Mouse (Mus musculus) frontal cortex, postnatal 25 days (tissue): ENCODE results near the gene Eif2b5.

ENCODE experiments used
- DNase-seq, 2 experiments: peaks; one replicate each; pipeline ENCODE4 v3.0.0; 2022; ENCODE audit warnings: low spot score in 2 of 2

Gene Eif2b5

DNA sequence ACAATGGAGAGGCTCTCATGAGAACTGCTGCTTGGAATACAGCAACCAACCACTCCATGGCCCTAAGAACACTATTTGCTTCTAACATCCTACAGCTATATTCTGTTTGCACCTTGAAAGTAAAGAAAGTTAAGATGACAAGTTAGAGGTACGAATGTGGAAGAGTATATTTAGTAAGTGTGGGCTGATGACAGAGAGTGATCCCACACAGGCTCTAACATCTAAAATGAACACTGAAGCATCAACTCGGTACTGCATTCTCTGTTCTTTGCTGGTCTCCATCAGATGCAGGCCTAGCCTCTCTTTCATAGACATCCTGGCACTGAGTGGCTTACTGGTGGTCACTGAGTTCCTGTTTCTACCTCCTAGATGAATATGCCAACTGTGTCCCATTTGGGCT, 9.4 kb upstream of the Eif2b5 start:
- DNase-seq = no peak

DNA sequence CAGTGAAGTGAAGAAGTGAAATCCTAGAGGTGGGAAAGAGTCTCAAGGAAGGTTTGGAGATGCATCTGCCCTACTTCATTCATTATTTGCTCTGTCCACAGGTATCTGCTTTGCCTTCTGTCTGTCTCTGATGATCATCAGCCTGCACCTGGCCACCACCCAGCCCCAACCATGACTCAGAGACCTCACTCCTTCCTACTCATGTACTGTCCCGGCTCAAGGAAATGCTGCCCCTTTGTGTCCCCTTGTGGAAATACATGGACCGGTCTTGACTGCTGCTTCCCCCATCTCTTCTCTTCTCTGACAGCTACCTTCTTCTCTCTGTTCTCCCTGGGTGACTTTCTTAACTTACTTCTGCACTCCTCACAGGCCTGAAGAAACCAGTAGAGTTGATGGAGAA, 8.0 kb upstream of the Eif2b5 start:
- no peak for DNase-seq

DNA sequence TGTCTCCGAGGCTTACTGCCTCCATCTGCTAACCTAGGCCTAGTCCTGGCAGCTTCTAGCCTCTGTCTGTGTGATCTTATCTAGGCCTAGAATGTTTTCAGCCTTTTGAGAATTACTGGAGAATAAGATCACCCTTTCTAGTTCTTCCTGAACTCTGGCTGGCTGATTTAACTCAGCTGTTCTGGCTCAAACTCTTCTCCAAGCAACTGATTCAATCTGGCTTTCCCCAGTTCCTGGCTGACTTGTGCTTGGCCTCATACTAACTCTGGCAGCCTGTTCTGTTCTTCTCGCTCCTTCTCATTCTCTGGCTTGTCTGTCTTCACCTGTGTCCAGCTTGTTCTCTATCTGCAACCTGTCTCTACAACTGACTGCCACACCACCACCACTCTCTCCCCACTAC, 7.3 kb upstream of the Eif2b5 start:
- no peak for DNase-seq

DNA sequence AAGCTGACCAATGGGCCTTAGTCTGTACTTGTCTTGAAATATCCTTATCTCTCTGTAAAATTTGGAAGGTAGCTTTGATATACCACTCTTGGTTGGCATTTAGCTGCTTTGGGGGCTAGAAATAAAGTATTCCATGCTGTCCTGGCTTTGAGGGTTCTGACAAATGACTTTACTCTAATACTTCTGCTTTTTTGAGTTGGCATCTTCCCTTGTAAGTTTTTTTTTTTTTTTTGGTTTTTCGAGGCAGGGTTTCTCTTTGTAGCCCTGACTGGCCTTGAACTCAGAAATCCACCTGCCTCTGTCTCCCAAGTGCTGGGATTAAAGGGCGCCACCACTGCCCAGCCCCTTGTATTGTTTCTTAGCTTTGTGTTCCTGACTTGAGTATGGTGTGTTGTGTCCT, 5.2 kb upstream of the Eif2b5 start:
- DNase-seq = no peak

DNA sequence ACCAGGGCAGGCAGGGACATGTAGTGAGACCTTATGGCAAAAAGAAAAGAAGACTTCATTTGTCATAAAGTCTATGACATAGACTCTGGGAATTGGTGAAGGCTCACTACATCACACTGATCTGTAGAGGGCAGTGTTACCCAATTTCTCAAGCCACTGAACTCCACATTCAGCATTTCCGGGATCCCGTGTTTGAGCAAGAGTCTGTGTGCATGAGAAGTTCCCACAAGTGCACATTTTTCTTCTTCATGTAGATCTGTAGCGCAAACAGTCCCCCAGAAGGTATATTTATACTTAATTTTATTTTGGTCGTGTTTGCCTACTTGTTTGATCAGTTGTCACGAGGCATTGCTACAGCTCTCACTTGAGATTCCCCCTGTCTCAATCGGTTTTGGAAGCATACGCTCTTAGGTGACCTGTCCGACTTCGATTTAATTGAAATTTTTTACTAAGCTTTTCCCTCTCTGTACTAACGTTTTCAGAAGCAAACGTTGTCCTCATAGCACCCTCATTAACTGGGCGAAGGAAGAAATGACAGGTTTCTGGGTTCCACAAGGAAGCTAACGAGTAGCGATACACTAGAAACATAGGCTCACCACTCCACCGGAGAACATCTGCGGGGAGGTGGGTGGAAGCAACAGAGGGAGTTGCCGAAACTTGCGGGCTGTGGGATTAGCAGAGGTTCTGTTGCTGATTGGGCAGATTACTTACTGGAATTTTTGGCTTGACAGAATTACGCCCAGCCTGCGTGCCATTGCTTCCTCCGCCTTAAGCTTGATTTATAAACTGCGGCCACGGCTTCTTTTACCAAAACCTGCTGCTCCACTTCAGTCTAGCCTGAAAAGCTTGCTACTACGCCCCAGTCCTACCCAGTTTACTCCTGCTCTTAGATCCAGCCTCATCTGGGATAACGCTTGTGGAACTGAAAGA, 1.7 kb upstream of the Eif2b5 start:
- peak in 1 of 2 experiments; percentile 38 for DNase-seq

DNA sequence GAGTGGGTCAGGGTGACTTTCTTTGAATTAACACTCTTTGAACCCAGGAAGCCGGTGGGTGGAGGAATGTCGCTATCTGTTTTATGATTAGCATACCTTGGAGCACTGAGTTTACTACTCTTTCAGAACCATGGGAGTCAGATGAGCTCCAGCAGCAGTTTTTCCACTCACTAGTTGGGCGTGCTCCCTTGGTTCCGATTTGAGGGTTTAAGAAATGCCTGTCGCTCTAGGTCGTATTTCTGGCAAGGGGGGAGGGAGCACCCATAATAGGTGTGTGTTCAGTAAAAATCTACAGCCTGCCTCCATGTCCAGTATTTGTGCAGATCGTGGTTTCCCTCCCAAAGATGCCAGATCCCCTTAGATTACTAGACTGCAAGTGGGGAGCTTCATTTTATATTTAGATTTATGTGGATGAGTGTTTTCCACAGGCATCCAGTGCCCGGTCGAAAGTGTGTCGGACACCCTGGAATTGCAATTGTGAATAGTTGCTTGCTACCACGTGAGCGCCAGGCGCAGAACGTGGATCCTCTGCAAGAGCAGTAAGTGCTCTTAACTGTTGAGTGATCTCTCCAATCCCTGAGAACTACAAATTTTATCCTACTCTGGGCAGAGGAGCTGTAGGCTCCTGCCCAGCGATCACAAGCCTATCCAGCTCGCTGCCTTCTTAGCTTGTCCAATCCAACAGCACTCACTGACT, 489 bp upstream of the Eif2b5 start:
- no peak for DNase-seq

DNA sequence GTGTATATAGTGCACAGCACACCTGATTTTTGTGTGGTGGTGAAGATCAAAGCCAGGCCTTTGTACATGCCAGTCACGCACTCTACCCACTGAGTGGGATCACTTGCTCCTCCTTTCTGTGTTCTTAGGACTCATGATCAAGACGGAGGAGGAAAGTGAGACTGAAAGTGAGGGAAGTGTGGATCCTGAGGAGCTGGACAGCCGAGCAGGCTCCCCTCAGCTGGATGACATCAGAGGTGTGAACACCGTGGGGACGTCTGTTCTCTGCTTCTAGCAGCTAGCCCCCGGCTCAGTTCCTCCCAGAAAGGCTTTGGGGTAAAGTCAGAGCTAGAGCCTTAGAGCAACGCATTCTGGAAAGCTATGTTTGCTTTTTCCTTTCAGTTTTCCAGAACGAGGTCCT, 7.4 kb downstream of the Eif2b5 start:
- DNase-seq = no peak

DNA sequence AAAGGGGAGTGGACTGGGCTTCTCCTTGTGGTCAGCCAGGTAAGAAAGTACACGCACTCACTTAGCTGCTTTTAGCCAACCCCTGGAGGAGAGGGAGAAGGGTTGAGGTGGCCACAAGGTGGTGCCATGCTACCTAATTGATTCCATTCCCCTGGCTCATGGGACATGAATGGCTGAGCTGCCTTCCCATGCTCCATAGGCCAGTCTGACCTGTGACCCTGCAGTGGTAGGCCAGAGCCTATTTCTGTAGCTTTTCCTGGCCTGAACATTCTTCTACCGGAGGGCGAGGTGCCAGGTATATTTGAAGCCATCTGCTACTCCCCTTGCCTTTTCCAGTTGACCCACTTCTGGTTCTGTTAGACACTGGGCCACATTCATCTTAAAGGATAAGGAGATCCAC, 10.7 kb downstream of the Eif2b5 start:
- DNase-seq = no peak

DNA sequence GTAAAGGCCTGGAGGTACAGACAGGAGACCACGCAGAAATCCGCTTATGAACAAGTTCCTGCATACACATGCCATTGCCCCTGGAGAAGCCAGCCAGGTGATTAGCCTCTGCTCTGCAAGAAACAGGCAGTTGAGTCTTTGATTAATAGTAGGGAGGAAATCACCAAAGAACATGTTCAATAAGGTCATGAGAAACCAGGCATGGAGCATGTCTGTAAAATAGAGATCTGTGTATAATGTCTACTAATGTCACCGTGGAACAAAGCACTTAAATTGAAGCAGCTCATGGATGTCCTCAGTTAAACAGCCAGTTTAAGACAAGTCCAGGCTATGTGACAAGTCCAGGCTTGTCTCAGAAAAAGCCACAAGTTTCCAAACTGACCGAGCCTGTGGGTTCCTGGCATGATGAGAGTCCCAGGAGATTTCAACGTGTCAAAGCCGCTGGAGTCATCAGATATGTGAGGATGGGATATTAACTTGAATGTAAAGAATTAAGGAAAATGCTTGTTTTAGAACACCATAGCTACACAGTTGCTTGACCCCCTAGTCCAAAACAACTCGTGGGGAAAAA, 12.7 kb downstream of the Eif2b5 start:
- DNase-seq = no peak

DNA sequence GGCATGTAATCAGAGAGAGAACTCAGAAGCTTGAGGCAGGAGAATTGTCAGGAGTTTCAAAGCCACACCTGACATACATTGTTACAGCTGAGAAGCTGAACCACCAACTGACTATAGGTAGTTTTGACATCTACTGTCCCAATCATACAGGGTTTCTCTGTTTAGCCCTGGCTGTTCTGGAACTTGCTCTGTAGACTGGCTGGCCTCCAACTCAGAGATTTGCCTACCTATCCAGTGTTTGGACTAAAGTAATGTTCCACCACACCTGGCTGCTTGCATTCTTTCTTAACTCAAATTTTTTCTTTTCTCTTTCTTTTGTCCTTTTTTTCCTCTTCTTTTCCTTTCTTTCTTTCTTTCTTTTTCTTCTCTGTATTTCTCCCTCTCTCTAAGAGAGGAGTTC, 17.4 kb downstream of the Eif2b5 start:
- no peak for DNase-seq

DNA sequence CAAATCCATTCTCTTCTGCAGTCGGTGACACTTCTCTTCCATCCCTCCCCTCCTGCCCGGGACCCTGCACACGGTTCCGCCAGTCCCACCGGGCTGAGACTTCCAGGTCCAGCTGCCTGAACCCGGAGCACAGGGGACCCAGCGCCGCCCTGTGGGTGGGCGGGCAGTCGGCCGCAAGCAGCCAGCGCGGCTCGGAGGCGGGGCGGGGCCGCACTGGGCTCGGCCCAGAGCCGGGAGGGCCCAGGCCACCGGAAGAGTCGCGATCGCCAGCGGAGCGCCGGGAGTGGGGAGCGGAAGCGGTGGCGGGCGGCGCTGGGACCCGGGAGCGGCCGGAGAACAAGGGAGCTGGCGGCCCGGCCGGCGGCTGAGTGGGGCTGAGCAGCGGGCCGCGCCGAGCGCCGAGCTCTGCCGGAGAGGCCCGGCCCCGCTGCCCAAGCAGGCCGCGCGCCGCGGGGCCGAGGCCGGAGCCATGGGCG, 18.1 kb downstream of the Eif2b5 start, which contains the start of gene Dvl3:
Gene Dvl3 (plus strand): TSS at position 257 of the 476 bp plus-strand sequence.
- peak; percentile 65 to 76 for DNase-seq

DNA sequence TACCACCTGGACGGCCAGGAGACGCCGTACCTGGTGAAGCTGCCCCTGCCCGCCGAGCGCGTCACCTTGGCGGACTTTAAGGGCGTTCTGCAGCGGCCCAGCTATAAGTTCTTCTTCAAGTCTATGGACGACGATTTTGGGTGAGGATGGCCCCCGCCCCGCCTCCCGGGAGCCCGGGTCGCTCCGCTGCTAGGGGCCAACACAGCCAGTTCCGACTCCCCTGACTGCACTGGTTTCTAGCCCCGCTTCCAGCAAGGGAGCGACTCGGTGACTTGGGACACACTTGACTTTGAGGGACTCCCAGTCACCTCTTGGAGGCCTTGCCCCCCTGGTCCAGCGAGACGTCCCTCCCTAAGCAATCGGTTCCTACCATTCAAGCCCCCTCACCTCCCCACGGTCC, 18.6 kb downstream of the Eif2b5 start:
- no peak for DNase-seq

DNA sequence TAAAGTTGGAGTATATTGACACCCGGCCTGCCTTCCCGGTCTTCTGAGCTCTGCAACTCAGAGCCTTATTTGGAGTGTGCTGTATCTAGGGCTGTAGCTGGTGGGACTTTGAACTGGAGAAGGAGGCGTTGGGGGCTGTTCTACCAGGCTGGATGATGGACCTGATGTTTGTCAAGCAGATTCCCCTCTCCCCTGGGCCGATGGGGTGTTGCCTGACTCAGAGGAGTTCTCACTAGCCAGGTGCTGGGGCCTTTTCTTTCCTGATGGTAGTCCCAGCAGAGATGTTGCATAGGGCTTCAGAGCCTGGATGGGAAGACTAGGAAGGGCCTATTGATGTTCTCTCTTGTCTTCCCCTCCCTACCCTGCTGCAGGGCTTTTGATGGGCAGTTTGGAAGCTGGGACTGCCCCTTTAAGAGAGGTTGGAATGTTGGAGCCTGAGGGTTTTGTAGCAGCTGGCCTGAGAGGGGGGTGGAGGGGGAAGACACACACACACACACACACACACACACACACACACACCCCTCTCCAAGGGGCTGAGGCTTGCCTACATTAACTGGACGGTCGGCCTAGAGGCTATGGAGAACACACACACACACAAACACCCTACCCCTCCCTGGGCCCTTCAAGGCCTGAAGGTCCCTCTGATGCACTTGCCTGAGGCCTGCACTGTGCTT, 19.2 kb downstream of the Eif2b5 start:
- DNase-seq = no peak

DNA sequence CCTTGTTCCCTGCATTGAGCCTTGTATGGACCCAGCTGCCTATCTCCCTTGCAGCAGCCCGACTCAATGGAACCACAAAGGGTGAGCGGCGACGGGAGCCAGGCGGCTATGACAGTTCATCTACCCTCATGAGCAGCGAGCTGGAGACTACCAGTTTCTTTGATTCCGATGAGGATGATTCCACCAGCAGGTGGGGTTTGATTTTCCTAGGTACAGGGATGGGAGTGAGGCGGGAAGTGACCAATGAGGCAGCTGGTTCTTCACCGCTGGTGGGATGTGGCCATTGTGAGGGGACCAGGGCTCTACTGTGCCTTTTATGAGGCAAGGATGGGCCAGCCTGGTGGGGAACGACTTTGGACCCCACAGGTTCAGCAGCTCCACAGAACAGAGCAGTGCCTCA, 25.3 kb downstream of the Eif2b5 start:
- no peak for DNase-seq

DNA sequence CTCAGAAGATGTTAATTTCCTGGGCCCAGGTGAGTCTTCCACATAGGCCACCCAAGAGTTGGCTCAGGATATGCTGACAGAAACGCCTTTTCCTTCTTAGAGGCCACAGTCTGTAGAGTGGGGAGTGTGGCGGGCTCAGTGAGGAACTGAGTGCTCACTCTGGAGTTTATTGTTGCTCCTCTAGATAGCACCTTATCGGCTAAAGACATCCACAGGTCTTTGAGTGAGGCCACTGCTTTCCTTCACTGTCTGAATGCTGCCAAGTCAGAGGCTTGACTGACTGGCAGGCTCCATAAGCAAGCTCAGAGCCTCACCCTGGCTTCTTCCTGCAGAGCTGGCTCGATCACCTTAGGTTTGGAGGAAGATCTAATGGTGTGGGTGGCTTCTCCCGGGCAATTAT, 30.2 kb downstream of the Eif2b5 start:
- no peak for DNase-seq

DNA sequence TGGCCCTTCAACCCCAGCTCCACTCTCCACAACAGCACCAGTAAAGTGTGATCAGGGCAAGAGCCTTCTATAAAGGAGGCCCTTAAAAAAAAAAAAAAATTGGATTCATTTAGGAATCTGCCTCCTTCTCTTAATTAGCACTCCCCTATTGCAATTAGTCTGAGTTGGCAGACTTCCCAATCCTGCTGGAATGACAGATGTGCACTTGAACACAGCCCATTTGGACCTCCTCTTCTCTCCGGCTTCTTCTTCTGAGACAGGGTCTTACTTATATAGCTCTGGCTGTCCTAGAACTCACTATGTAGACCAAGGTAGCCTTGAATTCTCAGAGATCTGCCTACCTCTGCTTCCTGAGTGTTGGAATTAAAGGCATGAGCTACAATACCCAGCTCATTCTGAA, 30.8 kb downstream of the Eif2b5 start:
- DNase-seq = no peak

DNA sequence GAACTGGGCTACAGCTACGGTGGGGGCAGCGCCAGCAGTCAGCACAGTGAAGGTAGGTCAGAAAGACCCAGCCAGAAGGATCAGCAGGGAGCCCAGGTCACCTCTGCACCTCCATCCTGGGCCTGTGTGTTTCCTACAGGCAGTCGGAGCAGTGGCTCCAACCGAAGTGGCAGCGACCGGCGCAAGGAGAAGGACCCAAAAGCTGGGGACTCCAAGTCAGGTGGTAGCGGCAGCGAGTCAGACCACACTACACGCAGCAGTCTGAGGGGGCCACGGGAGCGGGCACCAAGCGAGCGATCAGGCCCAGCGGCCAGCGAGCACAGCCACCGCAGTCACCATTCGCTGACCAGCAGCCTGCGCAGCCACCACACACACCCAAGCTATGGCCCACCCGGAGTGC, 32.3 kb downstream of the Eif2b5 start:
- DNase-seq = no peak

DNA sequence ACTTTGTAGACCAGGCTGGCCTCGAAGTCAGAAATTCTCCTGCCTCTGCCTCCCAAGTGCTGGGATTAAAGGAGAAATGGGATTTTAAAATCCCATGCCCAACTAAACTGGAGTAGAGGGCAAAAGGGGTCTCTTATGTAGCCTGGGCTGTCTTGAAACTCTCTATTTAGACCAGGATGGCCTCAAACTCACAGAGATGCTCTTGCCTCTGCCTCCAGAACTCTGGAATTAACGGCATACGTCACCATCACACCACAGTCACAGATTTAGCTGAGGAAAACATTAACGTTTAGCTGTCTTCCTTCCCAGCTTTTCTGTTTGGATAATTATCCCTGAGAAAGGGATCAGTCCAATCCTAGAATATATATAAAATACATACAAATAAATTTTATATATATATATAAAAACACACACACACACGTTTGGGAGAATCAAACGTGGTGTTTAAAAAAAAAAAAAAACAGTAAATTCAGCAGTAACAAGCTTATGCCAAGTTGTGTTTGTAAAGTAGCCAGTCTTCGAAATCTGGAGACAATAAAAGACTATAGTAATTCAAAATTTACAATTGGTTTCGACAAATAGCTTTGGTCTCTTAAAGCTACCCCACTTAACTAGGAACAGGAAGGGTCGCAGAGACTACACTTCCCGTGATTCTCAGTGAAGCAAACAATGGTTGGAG, 36.1 kb downstream of the Eif2b5 start:
- DNase-seq = no peak

DNA sequence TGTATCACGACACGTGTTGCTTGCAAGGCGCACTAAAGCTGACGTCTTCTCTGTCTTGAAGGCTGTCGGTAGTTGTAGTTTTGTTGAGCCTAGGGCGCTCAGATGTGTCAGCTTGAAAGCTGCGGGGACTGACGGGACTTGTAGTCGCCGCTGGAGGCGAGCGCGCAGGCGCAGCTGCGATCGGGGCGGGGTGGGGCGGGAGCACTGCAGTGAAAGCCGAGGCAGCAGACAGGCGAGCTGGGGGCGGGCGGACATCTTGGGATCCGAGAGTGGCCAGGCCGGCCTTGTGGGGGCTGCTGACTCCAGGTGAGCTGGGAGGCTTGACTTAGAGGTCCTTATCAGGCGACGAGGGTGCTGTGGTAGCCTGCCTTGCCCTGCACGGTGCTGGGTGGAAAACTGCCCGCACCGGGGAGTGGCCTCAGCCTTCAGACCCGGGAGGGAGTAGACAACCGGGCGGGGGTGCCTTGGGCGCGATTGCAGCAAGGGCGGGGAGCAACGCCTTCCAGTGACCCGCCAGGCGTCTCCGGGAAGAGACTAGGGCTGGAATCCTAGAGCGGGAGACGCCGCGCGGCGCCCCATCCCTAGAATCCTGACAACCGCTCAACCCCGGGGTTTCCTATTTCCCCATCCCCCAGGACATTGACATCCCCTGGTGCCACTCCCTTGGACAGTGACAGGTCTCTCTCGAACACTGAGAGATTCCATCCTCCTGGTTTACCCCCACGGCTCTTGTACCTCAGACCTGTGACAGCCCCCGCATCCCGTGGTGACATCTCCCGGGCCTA, 36.9 kb downstream of the Eif2b5 start, which contains the start of gene Ap2m1:
Gene Ap2m1 (plus strand): TSS at position 183 of the 785 bp plus-strand sequence.
- peak; percentile 67 to 87 for DNase-seq

DNA sequence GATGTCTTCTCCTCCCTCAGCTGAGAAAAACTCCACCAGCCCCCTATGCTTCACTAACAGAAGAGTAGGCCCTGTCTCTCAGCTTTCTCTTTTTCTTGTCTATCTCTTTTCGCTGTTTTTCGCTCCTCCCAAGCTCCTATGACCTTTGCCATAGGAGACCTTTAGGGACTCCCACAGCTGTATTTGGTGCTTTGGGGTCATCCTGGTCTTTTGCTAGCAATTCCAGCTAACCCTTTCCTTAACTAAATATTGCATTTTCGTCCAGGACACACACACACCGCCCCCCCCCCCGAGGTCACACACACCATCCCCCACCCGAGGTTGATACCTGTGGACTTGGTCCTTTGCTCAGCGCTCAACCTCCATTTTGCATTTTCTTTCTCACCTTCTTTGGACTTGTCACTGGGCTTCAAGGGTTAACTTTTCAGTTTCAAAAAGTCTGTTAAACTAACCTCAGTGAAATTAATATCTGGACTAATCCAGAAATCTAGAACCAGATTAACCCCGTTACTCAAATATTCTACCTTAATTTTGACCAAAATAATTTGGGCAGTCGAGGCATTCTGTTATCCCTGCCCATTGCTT, 37.6 kb downstream of the Eif2b5 start:
- no peak for DNase-seq
